Mouse (Mus musculus): ENCODE data around the gene Ism2. TPM values are rescaled to one million over a fixed set of nuclear protein-coding genes. Genes with fewer than 3 reads are reported as not detected.
A peak's percentile ranks its signal among the peaks of the same experiment; 100 is the strongest.

Ism2 gene
- 1.3 and 1.7 TPM in 2 replicates for polyA plus RNA-seq (2015; fragmentation: Nextera tagmentation; extraction: Ambion mirVana)

- ATAC-seq (ENCODE audit: insufficient number of reproducible peaks, low FRiP score, low TSS enrichment, low read depth) = peak; percentile 50
- WGBS = 0% methylated on average over 56 of the region's 86 CpGs
Measured at GRCm38 (mm10) chr12:87299657-87300440, at the start of gene Ism2. Ism2 (minus strand) TSS chr12:87299705.

GRCm38 (mm10) chr12:87348029-87348428 is 48.5 kb upstream of the Ism2 start:
- Histone ChIP-seq H3K4me3 (no peak overlapping the region), H3K27me3 (no peaks in the 10 kb centered on the region), H3K4me1 (no peaks in the 10 kb centered on the region), H3K4me2 (no peak overlapping the region), H3K9me3 (no peaks in the 10 kb centered on the region), H3K27ac (no peak overlapping the region), H3K36me3 (peaks cover 12% of the 10 kb centered on the region; the same call in 1 of the 2 replicates), H3K9ac (no peak overlapping the region)
- no peak for ATAC-seq (ENCODE audit: insufficient number of reproducible peaks, low FRiP score, low TSS enrichment, low read depth)
- WGBS = 80% methylated on average over 2 of the region's 2 CpGs

More at GRCm38 (mm10) chr12:87299657-87300440, at the start of gene Ism2:
- Histone ChIP-seq H3K4me3 (peak within 1 kb of the TSS; percentile 75), H3K4me2 (peak within 1 kb of the TSS; percentile 98), H3K27me3 (peaks cover 20% of the 10 kb centered on the region), H3K9me3 (no peaks in the 10 kb centered on the region), H3K4me1 (peaks cover 16% of the 10 kb centered on the region), H3K9ac (peak within 1 kb of the TSS; percentile 56), H3K36me3 (no peaks in the 10 kb centered on the region), H3K27ac (no peak within 1 kb of the TSS)

GRCm38 (mm10) chr12:87347511-87347910 is 48.0 kb upstream of the Ism2 start:
- no peaks in the 10 kb centered on the region for H3K27me3 ChIP-seq
- no peaks in the 10 kb centered on the region for H3K9me3 ChIP-seq
- H3K4me3 ChIP-seq = no peak overlapping the region
- no peaks in the 10 kb centered on the region for H3K4me1 ChIP-seq
- 89% methylated on average over 2 of the region's 2 CpGs for WGBS
- no peak overlapping the region for H3K27ac ChIP-seq
- ATAC-seq (ENCODE audit: insufficient number of reproducible peaks, low FRiP score, low TSS enrichment, low read depth) = no peak
- no peak overlapping the region for H3K4me2 ChIP-seq
- H3K9ac ChIP-seq = no peak overlapping the region
- peaks cover 12% of the 10 kb centered on the region; the same call in 1 of the 2 replicates for H3K36me3 ChIP-seq

- Histone ChIP-seq H3K4me2 (no peak overlapping the region), H3K36me3 (peaks cover 22% of the 10 kb centered on the region), H3K9ac (no peak overlapping the region), H3K27ac (no peak overlapping the region), H3K27me3 (no peaks in the 10 kb centered on the region), H3K4me1 (no peaks in the 10 kb centered on the region), H3K4me3 (no peak overlapping the region), H3K9me3 (no peaks in the 10 kb centered on the region)
- no peak for ATAC-seq (ENCODE audit: insufficient number of reproducible peaks, low FRiP score, low TSS enrichment, low read depth)
Measured at GRCm38 (mm10) chr12:87343084-87343605, 43.6 kb upstream of the Ism2 start.

GRCm38 (mm10) chr12:87338082-87338481 is 38.6 kb upstream of the Ism2 start:
- H3K4me3 ChIP-seq = no peak overlapping the region
- H3K4me2 ChIP-seq = no peak overlapping the region
- 72% methylated on average over 4 of the region's 4 CpGs for WGBS
- no peak overlapping the region for H3K27ac ChIP-seq
- no peak overlapping the region for H3K9ac ChIP-seq
- ATAC-seq (ENCODE audit: insufficient number of reproducible peaks, low FRiP score, low TSS enrichment, low read depth) = no peak
- H3K9me3 ChIP-seq = no peaks in the 10 kb centered on the region
- no peaks in the 10 kb centered on the region for H3K27me3 ChIP-seq
- no peaks in the 10 kb centered on the region for H3K4me1 ChIP-seq
- H3K36me3 ChIP-seq = peaks cover 11% of the 10 kb centered on the region; the same call in 1 of the 2 replicates

GRCm38 (mm10) chr12:87334886-87335285 is 35.4 kb upstream of the Ism2 start:
- H3K4me2 ChIP-seq = no peak overlapping the region
- H3K9me3 ChIP-seq = no peaks in the 10 kb centered on the region
- WGBS = 29% methylated on average over 2 of the region's 2 CpGs
- no peaks in the 10 kb centered on the region for H3K36me3 ChIP-seq
- H3K4me1 ChIP-seq = no peaks in the 10 kb centered on the region
- H3K27me3 ChIP-seq = no peaks in the 10 kb centered on the region
- no peak overlapping the region for H3K4me3 ChIP-seq
- H3K9ac ChIP-seq = no peak overlapping the region
- no peak for ATAC-seq (ENCODE audit: insufficient number of reproducible peaks, low FRiP score, low TSS enrichment, low read depth)
- H3K27ac ChIP-seq = no peak overlapping the region

- no peak overlapping the region for H3K9ac ChIP-seq
- H3K27me3 ChIP-seq = no peaks in the 10 kb centered on the region
- 0 out of 2 replicates have a peak, but pooled peaks cover 3% of the 10 kb centered on the region for H3K36me3 ChIP-seq
- no peaks in the 10 kb centered on the region for H3K4me1 ChIP-seq
- H3K27ac ChIP-seq = no peak overlapping the region
- no peak for ATAC-seq (ENCODE audit: insufficient number of reproducible peaks, low FRiP score, low TSS enrichment, low read depth)
- H3K4me3 ChIP-seq = no peak overlapping the region
- no peaks in the 10 kb centered on the region for H3K9me3 ChIP-seq
- no peak overlapping the region for H3K4me2 ChIP-seq
Measured at GRCm38 (mm10) chr12:87333794-87334193, 34.3 kb upstream of the Ism2 start.

- ATAC-seq (ENCODE audit: insufficient number of reproducible peaks, low FRiP score, low TSS enrichment, low read depth) = no peak
Measured at GRCm38 (mm10) chr12:87332511-87332910, 33.0 kb upstream of the Ism2 start.

GRCm38 (mm10) chr12:87331908-87332307 is 32.4 kb upstream of the Ism2 start:
- H3K27ac ChIP-seq = no peak overlapping the region
- H3K4me3 ChIP-seq = no peak overlapping the region
- H3K4me2 ChIP-seq = no peak overlapping the region
- no peaks in the 10 kb centered on the region for H3K27me3 ChIP-seq
- WGBS = 29% methylated on average over 5 of the region's 5 CpGs
- H3K9me3 ChIP-seq = no peaks in the 10 kb centered on the region
- no peak overlapping the region for H3K9ac ChIP-seq
- 0 out of 2 replicates have a peak, but pooled peaks cover 3% of the 10 kb centered on the region for H3K36me3 ChIP-seq
- ATAC-seq (ENCODE audit: insufficient number of reproducible peaks, low FRiP score, low TSS enrichment, low read depth) = no peak
- no peaks in the 10 kb centered on the region for H3K4me1 ChIP-seq

More at GRCm38 (mm10) chr12:87332511-87332910, 33.0 kb upstream of the Ism2 start:
- Histone ChIP-seq H3K4me2 (no peak overlapping the region), H3K27ac (no peak overlapping the region), H3K9ac (no peak overlapping the region), H3K4me1 (no peaks in the 10 kb centered on the region), H3K9me3 (no peaks in the 10 kb centered on the region), H3K36me3 (0 out of 2 replicates have a peak, but pooled peaks cover 3% of the 10 kb centered on the region), H3K27me3 (no peaks in the 10 kb centered on the region), H3K4me3 (no peak overlapping the region)
- 71% methylated on average over 4 of the region's 4 CpGs for WGBS

- Histone ChIP-seq H3K36me3 (0 out of 2 replicates have a peak, but pooled peaks cover 3% of the 10 kb centered on the region), H3K4me1 (no peaks in the 10 kb centered on the region)
- ATAC-seq (ENCODE audit: insufficient number of reproducible peaks, low FRiP score, low TSS enrichment, low read depth) = no peak
Measured at GRCm38 (mm10) chr12:87331053-87331456, 31.6 kb upstream of the Ism2 start.

GRCm38 (mm10) chr12:87330213-87330612 is 30.7 kb upstream of the Ism2 start:
- WGBS = 40% methylated on average over 2 of the region's 2 CpGs
- ATAC-seq (ENCODE audit: insufficient number of reproducible peaks, low FRiP score, low TSS enrichment, low read depth) = no peak

More at GRCm38 (mm10) chr12:87331053-87331456, 31.6 kb upstream of the Ism2 start:
- Histone ChIP-seq H3K4me2 (no peak overlapping the region), H3K9ac (no peak overlapping the region), H3K27me3 (no peaks in the 10 kb centered on the region), H3K4me3 (no peak overlapping the region), H3K27ac (no peak overlapping the region), H3K9me3 (no peaks in the 10 kb centered on the region)
- 27% methylated on average over 6 of the region's 6 CpGs for WGBS

GRCm38 (mm10) chr12:87328025-87328424 is 28.5 kb upstream of the Ism2 start:
- Histone ChIP-seq H3K9me3 (no peaks in the 10 kb centered on the region), H3K4me3 (no peak overlapping the region), H3K9ac (no peak overlapping the region), H3K36me3 (0 out of 2 replicates have a peak, but pooled peaks cover 6% of the 10 kb centered on the region), H3K4me2 (no peak overlapping the region), H3K4me1 (no peaks in the 10 kb centered on the region), H3K27me3 (no peaks in the 10 kb centered on the region), H3K27ac (no peak overlapping the region)
- no peak for ATAC-seq (ENCODE audit: insufficient number of reproducible peaks, low FRiP score, low TSS enrichment, low read depth)
- 55% methylated on average over 4 of the region's 4 CpGs for WGBS

More at GRCm38 (mm10) chr12:87330213-87330612, 30.7 kb upstream of the Ism2 start:
- H3K4me1 ChIP-seq = no peaks in the 10 kb centered on the region
- no peak overlapping the region for H3K27ac ChIP-seq
- H3K4me3 ChIP-seq = no peak overlapping the region
- H3K9me3 ChIP-seq = no peaks in the 10 kb centered on the region
- no peaks in the 10 kb centered on the region for H3K27me3 ChIP-seq
- 0 out of 2 replicates have a peak, but pooled peaks cover 3% of the 10 kb centered on the region for H3K36me3 ChIP-seq
- H3K9ac ChIP-seq = no peak overlapping the region
- no peak overlapping the region for H3K4me2 ChIP-seq

All from limb, embryonic 15.5 days (tissue).